ENCODE assay signal across 9 mouse cellular contexts in genomic region chr8:79339555-79339954, GRCm38 (mm10). TPM values are rescaled to one million over a fixed set of nuclear protein-coding genes. Genes with fewer than 3 reads are reported as not detected.
DNase-seq lines count a peak whose midpoint lies in the region; ATAC-seq and TF ChIP-seq lines count a peak whose summit lies in the region.
"Had no signal": no experiment of that assay in that cellular context is flagged by ENCODE, and none has a peak within 500 bp of the region (broad histone marks: within the 10 kb centered on the region; RNA-seq: fewer than 3 reads in every experiment).

No protein-coding gene starts in this region.

- no peak overlapping the region for H3K27ac ChIP-seq in liver, postnatal 0 days (ENCODE audit: low read depth)
- no peak overlapping the region for H3K27ac ChIP-seq in liver, embryonic 12.5 days
- H3K27ac ChIP-seq in bone marrow, adult 2 months (ENCODE audit: control insufficient read depth, insufficient read depth, low read depth, low read length, poor library complexity) = no peak overlapping the region
- H3K27ac ChIP-seq: limb, embryonic 13.5 days had no signal

- TF ChIP-seq POLR2A in bone marrow, adult 2 months (IDR thresholded peaks at IDR 0.05; ENCODE audit: borderline replicate concordance, control insufficient read depth, low read depth, low read length) = no peak

- peak; percentile 68 for TF ChIP-seq CTCF in liver, postnatal 0 days (IDR thresholded peaks at IDR 0.05; ENCODE audit: low read depth)
- TF ChIP-seq CTCF in bone marrow, adult 2 months (IDR thresholded peaks at IDR 0.05; ENCODE audit: control insufficient read depth, insufficient read depth, low read length) = peak; percentile 50; the same call in 1 of the 2 replicates

- H3K4me1 ChIP-seq in liver, postnatal 0 days (ENCODE audit: insufficient read depth) = no peaks in the 10 kb centered on the region
- H3K4me1 ChIP-seq in liver, embryonic 12.5 days = no peaks in the 10 kb centered on the region
- no peaks in the 10 kb centered on the region for H3K4me1 ChIP-seq in bone marrow, adult 2 months (ENCODE audit: control insufficient read depth, insufficient read depth, low read length)

- H3K36me3 ChIP-seq in liver, postnatal 0 days (replicated peaks; ENCODE audit: insufficient read depth, low read length) = peaks cover 34% of the 10 kb centered on the region; the same call in 1 of the 2 replicates
- H3K36me3 ChIP-seq in liver, embryonic 12.5 days = peaks cover 30% of the 10 kb centered on the region

- H3K9ac ChIP-seq in liver, postnatal 0 days (replicated peaks) = no peak overlapping the region
- no peak overlapping the region for H3K9ac ChIP-seq in liver, embryonic 12.5 days
- H3K9ac ChIP-seq: limb, embryonic 13.5 days had no signal

- DNase-seq in cerebellum, postnatal 10 days = peak; percentile 66 to 72
- DNase-seq in cerebellum, postnatal 4 days (ENCODE audit: low spot score in 2 of 2) = no peak
- DNase-seq in liver, postnatal 0 days = no peak
- peak; percentile 40 to 71 for DNase-seq in kidney, postnatal 36 days
- DNase-seq in right cerebral cortex, postnatal 4 days = no peak
- no peak for DNase-seq in T-cell, adult 2 months (ENCODE audit: low spot score)

- H3K4me3 ChIP-seq in liver, postnatal 0 days (ENCODE audit: low read depth, low read length) = no peak overlapping the region
- H3K4me3 ChIP-seq in liver, embryonic 12.5 days = no peak overlapping the region
- no peak overlapping the region for H3K4me3 ChIP-seq in bone marrow, adult 2 months (replicated peaks; ENCODE audit: control insufficient read depth, low read depth, low read length)
- H3K4me3 ChIP-seq: limb, embryonic 13.5 days had no signal

- no peaks in the 10 kb centered on the region for H3K9me3 ChIP-seq in liver, postnatal 0 days (ENCODE audit: low read length)
- no peaks in the 10 kb centered on the region for H3K9me3 ChIP-seq in liver, embryonic 12.5 days (replicated peaks)
- H3K9me3 ChIP-seq: limb, embryonic 13.5 days had no signal

- no peak for ATAC-seq in liver, postnatal 0 days
- no peak for ATAC-seq in liver, embryonic 12.5 days

- no peak for TF ChIP-seq EP300 in liver, postnatal 0 days (IDR thresholded peaks at IDR 0.05; ENCODE audit: low read depth)

- no peak overlapping the region for H3K4me2 ChIP-seq in liver, postnatal 0 days (ENCODE audit: low read depth, low read length)
- H3K4me2 ChIP-seq in liver, embryonic 12.5 days = no peak overlapping the region
- H3K4me2 ChIP-seq: limb, embryonic 13.5 days had no signal

- no peaks in the 10 kb centered on the region for H3K27me3 ChIP-seq in liver, postnatal 0 days (ENCODE audit: insufficient read depth, low read length)
- H3K27me3 ChIP-seq in liver, embryonic 12.5 days (replicated peaks) = no peaks in the 10 kb centered on the region
- H3K27me3 ChIP-seq: limb, embryonic 13.5 days had no signal

- 70% methylated on average over 9 of the region's 9 CpGs for WGBS in liver, postnatal 0 days (ENCODE audit: insufficient replicate concordance)
- 75% methylated on average over 9 of the region's 9 CpGs for WGBS in liver, embryonic 12.5 days (ENCODE audit: insufficient replicate concordance)
- 70% methylated on average over 9 of the region's 9 CpGs for WGBS in bone marrow, adult 2 months

RNA-seq across cellular contexts. Expression of gene Mmaa, which starts 44.8 kb away (rescaled TPM):
- 6.3 and 7.2 TPM in 2 replicates for polyA plus RNA-seq in liver, postnatal 0 days (2015; fragmentation: Nextera tagmentation; extraction: Ambion mirVana)
- polyA plus RNA-seq in liver, embryonic 12.5 days (2016; fragmentation: Nextera tagmentation; extraction: Ambion mirVana) = 5.4 and 5.9 TPM in 2 replicates
- 3.5 and 6.0 TPM in 2 replicates for polyA plus RNA-seq in bone marrow, adult 2 months (2011; ENCODE audit: insufficient read depth, insufficient read length, low replicate concordance, missing spikeins)

RNA-seq across cellular contexts. Expression of gene Smad1, which starts 59.8 kb away (rescaled TPM):
- polyA plus RNA-seq in liver, postnatal 0 days (2015; fragmentation: Nextera tagmentation; extraction: Ambion mirVana) = 8.0 and 9.6 TPM in 2 replicates
- 9.5 and 9.6 TPM in 2 replicates for polyA plus RNA-seq in liver, embryonic 12.5 days (2016; fragmentation: Nextera tagmentation; extraction: Ambion mirVana)
- 5.3 and 5.6 TPM in 2 replicates for polyA plus RNA-seq in bone marrow, adult 2 months (2011; ENCODE audit: insufficient read depth, insufficient read length, low replicate concordance, missing spikeins)

Comparison
In these comparisons a context has a peak if more than half of its experiments do, and no peak if none do; other contexts are left out.
1. DNase-seq: peak in cerebellum, postnatal 10 days (2 of 2) and kidney, postnatal 36 days (2 of 2); none in cerebellum, postnatal 4 days (0 of 2), liver, postnatal 0 days (single experiment), right cerebral cortex, postnatal 4 days (single experiment) and T-cell, adult 2 months (single experiment).